Mouse (Mus musculus): ENCODE data around the gene Ctsg. TPM values are rescaled to one million over a fixed set of nuclear protein-coding genes. Genes with fewer than 3 reads are reported as not detected.
"Not testable (repeated sequence)": the region's sequence is repeated elsewhere in the genome, so short reads cannot be mapped to it uniquely, and the experiment has no call there.

Ctsg gene
- polyA plus RNA-seq, 1 experiment from 2014 or later, result 34.2 TPM

DNA sequence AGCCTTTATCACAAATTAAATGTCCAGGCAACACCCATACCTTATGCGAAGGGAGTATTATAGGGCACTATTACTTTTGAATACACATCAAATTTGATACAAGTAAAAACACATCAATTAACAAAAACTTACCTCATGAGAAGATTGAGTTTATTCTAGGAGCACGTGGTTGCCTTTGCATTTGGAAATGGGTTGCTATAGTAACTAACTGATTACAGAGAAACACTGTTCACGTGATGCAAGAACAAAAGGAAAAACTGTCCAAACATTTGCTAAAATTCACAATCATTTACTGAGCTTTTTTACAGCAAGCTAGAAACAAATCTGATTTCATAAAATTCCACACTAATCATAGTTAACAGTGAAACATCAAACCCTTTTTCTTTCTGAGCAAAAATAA is 1.1 kb upstream of the Ctsg start:
- no peaks in the 10 kb centered on the region for H3K4me1 ChIP-seq (ENCODE audit: control insufficient read depth, low read depth, low read length)
- ATAC-seq (ENCODE audit: low read depth), result no peak
- 45% methylated on average over 3 of the region's 3 CpGs for WGBS (ENCODE audit: insufficient replicate concordance)

DNA sequence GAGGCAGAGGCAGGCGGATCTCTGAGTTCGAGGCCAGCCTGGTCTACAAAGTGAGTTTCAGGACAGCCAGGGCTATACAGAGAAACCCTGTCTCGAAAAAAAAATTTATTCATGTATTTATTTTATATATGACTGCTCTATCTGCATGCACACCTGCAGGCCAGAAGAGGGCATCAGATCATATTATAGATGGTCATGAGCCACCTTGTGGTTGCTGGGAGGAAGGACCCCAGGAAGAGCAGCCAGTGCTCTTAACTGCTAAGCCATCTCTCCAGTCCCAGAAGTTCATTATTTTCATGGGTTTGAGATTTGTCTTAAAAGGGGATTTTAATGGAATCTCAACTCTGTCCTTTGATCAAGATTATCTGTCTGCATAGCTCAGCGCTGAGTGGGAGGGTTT is 3.4 kb downstream of the Ctsg start:
- Histone ChIP-seq H3K27ac (ENCODE audit: low read length) (no peak overlapping the region), H3K4me1 (ENCODE audit: control insufficient read depth, low read depth, low read length) (no peaks in the 10 kb centered on the region), H3K9ac (ENCODE audit: low read depth, low read length) (no peak overlapping the region), H3K4me3 (ENCODE audit: low read depth, low read length) (no peak overlapping the region), H3K4me2 (ENCODE audit: low read depth, low read length) (no peak overlapping the region), H3K36me3 (ENCODE audit: control insufficient read depth, insufficient read depth) (no peaks in the 10 kb centered on the region), H3K27me3 (ENCODE audit: control insufficient read depth, insufficient read depth, low read depth, low read length) (no peaks in the 10 kb centered on the region), H3K9me3 (replicated peaks; ENCODE audit: control insufficient read depth, low read length) (no peaks in the 10 kb centered on the region)
- no peak for ATAC-seq (ENCODE audit: low read depth)
- 47% methylated on average over 3 of the region's 4 CpGs for WGBS (ENCODE audit: insufficient replicate concordance)

More for the DNA sequence above, 1.1 kb upstream of the Ctsg start:
- H3K27ac ChIP-seq (ENCODE audit: low read length), result no peak overlapping the region
- no peaks in the 10 kb centered on the region for H3K27me3 ChIP-seq (ENCODE audit: control insufficient read depth, insufficient read depth, low read depth, low read length)
- H3K36me3 ChIP-seq (ENCODE audit: control insufficient read depth, insufficient read depth), result no peaks in the 10 kb centered on the region
- no peaks in the 10 kb centered on the region for H3K9me3 ChIP-seq (replicated peaks; ENCODE audit: control insufficient read depth, low read length)
- H3K9ac ChIP-seq (ENCODE audit: low read depth, low read length), result no peak overlapping the region
- H3K4me2 ChIP-seq (ENCODE audit: low read depth, low read length), result no peak overlapping the region
- H3K4me3 ChIP-seq (ENCODE audit: low read depth, low read length), result no peak overlapping the region

DNA sequence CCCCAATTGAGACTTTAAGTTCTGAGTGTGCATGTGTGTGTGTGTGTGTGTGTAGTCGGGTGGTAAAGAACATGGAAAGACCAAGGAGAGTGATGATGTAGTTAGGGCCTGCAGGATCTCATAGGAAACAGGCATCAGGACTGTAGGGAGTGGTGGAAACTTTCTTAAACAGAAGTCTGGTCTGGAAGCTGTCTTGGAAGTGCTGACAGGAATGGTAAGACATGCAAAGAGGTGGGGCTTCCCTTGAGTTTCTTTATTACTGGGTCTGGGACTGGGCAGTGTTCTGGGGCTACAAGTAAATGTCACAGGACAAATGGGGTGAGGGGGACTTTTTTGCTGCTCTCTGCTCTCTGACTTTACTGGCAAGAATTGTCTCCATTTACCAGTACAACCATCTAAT is 4.8 kb downstream of the Ctsg start:
- Histone ChIP-seq H3K4me3 (ENCODE audit: low read depth, low read length) (no peak overlapping the region), H3K4me1 (ENCODE audit: control insufficient read depth, low read depth, low read length) (no peaks in the 10 kb centered on the region), H3K27me3 (ENCODE audit: control insufficient read depth, insufficient read depth, low read depth, low read length) (no peaks in the 10 kb centered on the region), H3K27ac (ENCODE audit: low read length) (no peak overlapping the region), H3K4me2 (ENCODE audit: low read depth, low read length) (no peak overlapping the region), H3K9ac (ENCODE audit: low read depth, low read length) (no peak overlapping the region), H3K9me3 (replicated peaks; ENCODE audit: control insufficient read depth, low read length) (no peaks in the 10 kb centered on the region), H3K36me3 (ENCODE audit: control insufficient read depth, insufficient read depth) (no peaks in the 10 kb centered on the region)
- 53% methylated on average over 1 of the region's 1 CpGs for WGBS (ENCODE audit: insufficient replicate concordance)
- ATAC-seq (ENCODE audit: low read depth), result no peak

DNA sequence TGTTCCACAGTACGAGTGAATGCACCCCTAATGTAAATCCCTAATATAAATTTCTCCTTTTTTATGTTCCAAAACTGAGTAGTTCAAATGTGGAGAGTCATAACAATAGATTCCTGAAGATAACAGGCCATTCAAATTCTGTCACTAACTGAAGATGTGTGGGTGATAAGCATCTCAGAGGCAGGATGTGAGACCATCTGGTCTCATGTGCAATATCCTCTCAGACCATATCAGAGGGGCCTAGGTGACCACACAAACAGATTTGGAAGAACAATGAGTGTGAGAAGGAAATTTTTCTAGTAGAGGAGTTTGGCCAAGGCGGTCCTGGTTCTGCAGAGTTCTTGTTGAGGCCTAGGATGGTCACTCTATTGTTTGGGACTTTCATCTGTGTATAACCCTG is 9.0 kb downstream of the Ctsg start:
- Histone ChIP-seq H3K4me2 (ENCODE audit: low read depth, low read length) (no peak overlapping the region), H3K9ac (ENCODE audit: low read depth, low read length) (no peak overlapping the region), H3K4me1 (ENCODE audit: control insufficient read depth, low read depth, low read length) (no peaks in the 10 kb centered on the region), H3K27me3 (ENCODE audit: control insufficient read depth, insufficient read depth, low read depth, low read length) (no peaks in the 10 kb centered on the region), H3K27ac (ENCODE audit: low read length) (no peak overlapping the region), H3K4me3 (ENCODE audit: low read depth, low read length) (no peak overlapping the region), H3K9me3 (replicated peaks; ENCODE audit: control insufficient read depth, low read length) (no peaks in the 10 kb centered on the region), H3K36me3 (ENCODE audit: control insufficient read depth, insufficient read depth) (no peaks in the 10 kb centered on the region)
- no peak for ATAC-seq (ENCODE audit: low read depth)
- 23% methylated on average over 2 of the region's 2 CpGs for WGBS (ENCODE audit: insufficient replicate concordance)

DNA sequence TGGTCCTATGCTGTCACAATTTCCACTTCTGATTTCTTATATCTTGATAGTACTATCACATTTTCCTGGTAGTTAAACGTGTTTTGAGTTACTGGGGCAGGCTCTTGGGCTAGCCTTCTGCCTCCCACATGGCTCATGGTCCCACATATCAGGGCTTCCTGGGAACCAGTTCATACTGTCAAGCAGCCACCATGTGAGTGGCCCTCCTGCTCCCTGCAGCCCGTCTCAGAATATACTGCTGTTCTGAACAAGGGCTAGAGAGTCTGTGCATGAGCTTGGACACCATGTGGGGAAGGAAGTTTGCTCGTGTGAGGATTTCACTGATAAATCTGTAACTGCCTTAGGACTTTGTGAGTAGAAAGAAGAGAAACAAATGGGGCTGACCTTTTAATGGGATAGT is 15.7 kb downstream of the Ctsg start:
- Histone ChIP-seq H3K9me3 (replicated peaks; ENCODE audit: control insufficient read depth, low read length) (no peaks in the 10 kb centered on the region), H3K4me3 (ENCODE audit: low read depth, low read length) (no peak overlapping the region), H3K9ac (ENCODE audit: low read depth, low read length) (no peak overlapping the region), H3K36me3 (ENCODE audit: control insufficient read depth, insufficient read depth) (no peaks in the 10 kb centered on the region), H3K4me2 (ENCODE audit: low read depth, low read length) (no peak overlapping the region), H3K4me1 (ENCODE audit: control insufficient read depth, low read depth, low read length) (no peaks in the 10 kb centered on the region), H3K27me3 (ENCODE audit: control insufficient read depth, insufficient read depth, low read depth, low read length) (no peaks in the 10 kb centered on the region), H3K27ac (ENCODE audit: low read length) (no peak overlapping the region)
- WGBS (ENCODE audit: insufficient replicate concordance), result 31% methylated on average over 3 of the region's 3 CpGs
- no peak for ATAC-seq (ENCODE audit: low read depth)

DNA sequence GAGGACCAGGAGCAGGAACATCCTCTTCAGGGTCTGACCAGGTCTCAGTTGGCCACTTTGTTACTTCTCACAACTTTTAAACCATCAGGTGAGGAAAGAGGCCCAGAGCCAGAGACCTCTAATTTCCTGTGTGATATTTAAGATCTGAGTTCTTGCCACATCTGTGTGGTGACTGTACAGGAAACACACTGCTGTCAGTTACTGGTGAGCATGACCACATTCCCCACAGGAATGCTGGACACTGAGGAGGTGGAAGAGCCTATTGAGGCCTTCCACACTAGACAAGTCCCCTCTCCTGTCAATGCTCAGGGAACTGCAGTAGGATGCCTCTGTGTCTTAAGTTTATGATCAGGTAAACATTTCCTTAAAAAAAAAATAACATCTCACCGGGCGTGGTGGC is 17.2 kb downstream of the Ctsg start, which contains the start of gene Mcpt8:
Gene Mcpt8, minus strand, starts transcription at position 107 of the 400 bp plus-strand sequence.
- Histone ChIP-seq H3K36me3 (ENCODE audit: control insufficient read depth, insufficient read depth) (no peaks in the 10 kb centered on the region), H3K27me3 (ENCODE audit: control insufficient read depth, insufficient read depth, low read depth, low read length) (no peaks in the 10 kb centered on the region), H3K9me3 (replicated peaks; ENCODE audit: control insufficient read depth, low read length) (no peaks in the 10 kb centered on the region), H3K9ac (ENCODE audit: low read depth, low read length) (no peak within 1 kb of the TSS), H3K27ac (ENCODE audit: low read length) (no peak within 1 kb of the TSS), H3K4me2 (ENCODE audit: low read depth, low read length) (no peak within 1 kb of the TSS), H3K4me3 (ENCODE audit: low read depth, low read length) (no peak within 1 kb of the TSS), H3K4me1 (ENCODE audit: control insufficient read depth, low read depth, low read length) (no peaks in the 10 kb centered on the region)
- WGBS (ENCODE audit: insufficient replicate concordance), result 92% methylated on average over 2 of the region's 2 CpGs
- no peak for ATAC-seq (ENCODE audit: low read depth)

DNA sequence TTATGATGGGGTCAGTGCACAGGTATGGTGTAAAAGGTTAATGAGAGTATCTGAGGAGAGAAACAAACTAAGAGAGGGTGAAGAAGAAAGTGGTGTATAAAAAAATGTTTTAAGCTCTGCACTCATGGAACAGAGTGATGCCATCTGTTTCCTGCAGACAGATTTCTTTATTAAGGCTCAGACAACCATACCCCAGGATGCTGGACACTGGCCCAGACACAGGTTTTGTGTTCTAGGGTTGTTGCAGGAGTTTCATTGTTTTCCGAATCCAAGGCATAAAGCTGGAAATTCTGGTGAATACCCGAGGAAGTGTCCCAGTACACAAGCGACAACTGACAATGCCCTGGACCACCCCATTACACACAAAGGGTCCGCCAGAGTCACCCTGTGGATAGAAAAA is 20.4 kb downstream of the Ctsg start:
- no peaks in the 10 kb centered on the region for H3K9me3 ChIP-seq (replicated peaks; ENCODE audit: control insufficient read depth, low read length)

DNA sequence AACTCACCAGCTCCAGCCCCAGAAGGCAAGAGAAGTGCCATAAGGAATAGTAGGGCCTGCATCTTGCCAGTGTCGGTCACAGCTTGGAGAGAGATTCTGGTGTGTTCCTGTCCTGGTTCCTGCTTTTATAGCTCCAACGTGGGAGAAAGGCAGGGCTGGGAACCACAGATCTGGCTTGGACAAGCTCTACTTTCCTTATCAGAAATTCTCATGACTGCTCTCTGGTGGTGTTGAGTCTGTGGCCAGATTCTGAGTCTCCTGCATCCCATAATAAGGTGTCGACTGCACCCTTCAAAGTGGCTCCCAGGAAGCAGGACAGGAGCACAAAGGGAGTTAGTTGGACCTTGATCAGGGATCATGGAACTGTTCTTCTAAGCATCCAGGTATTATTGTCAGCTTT is 40.2 kb downstream of the Ctsg start, which contains the start of gene Mcpt4:
Gene Mcpt4, minus strand, starts transcription at position 101 of the 400 bp plus-strand sequence.
- not testable (repeated sequence) for H3K4me3 ChIP-seq (ENCODE audit: low read depth, low read length); H3K36me3 ChIP-seq (ENCODE audit: control insufficient read depth, insufficient read depth); ATAC-seq (ENCODE audit: low read depth); H3K27me3 ChIP-seq (ENCODE audit: control insufficient read depth, insufficient read depth, low read depth, low read length); H3K9ac ChIP-seq (ENCODE audit: low read depth, low read length); H3K9me3 ChIP-seq (replicated peaks; ENCODE audit: control insufficient read depth, low read length); H3K4me2 ChIP-seq (ENCODE audit: low read depth, low read length); H3K4me1 ChIP-seq (ENCODE audit: control insufficient read depth, low read depth, low read length); H3K27ac ChIP-seq (ENCODE audit: low read length)
- WGBS (ENCODE audit: insufficient replicate concordance), result 46% methylated on average over 3 of the region's 3 CpGs

More for the DNA sequence above, 20.4 kb downstream of the Ctsg start:
- no peaks in the 10 kb centered on the region for H3K27me3 ChIP-seq (ENCODE audit: control insufficient read depth, insufficient read depth, low read depth, low read length)
- ATAC-seq (ENCODE audit: low read depth), result no peak
- H3K4me2 ChIP-seq (ENCODE audit: low read depth, low read length), result no peak overlapping the region
- H3K4me3 ChIP-seq (ENCODE audit: low read depth, low read length), result no peak overlapping the region
- H3K4me1 ChIP-seq (ENCODE audit: control insufficient read depth, low read depth, low read length), result no peaks in the 10 kb centered on the region
- no peaks in the 10 kb centered on the region for H3K36me3 ChIP-seq (ENCODE audit: control insufficient read depth, insufficient read depth)
- no peak overlapping the region for H3K9ac ChIP-seq (ENCODE audit: low read depth, low read length)
- 55% methylated on average over 4 of the region's 4 CpGs for WGBS (ENCODE audit: insufficient replicate concordance)
- H3K27ac ChIP-seq (ENCODE audit: low read length), result no peak overlapping the region

DNA sequence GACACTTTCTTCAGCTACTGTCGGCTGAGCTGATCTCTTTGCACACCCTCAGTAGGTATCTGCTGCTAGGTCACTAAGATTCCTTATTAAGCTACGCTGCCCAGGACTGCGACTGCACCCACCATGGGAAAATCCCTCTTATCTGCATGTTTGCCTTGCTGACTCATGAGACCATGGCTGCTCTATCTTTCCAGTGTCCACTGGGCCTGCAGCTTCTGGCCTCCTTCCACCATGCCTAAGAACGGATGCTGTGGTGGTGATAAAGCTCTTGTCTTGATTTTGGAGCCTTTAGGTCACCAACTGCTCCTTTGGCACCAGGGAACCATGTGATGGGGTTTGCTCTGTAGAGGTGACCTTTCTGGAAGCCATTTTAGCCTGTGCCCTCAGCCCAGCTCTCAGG is 44.7 kb downstream of the Ctsg start:
- ATAC-seq (ENCODE audit: low read depth), result no peak
- 31% methylated on average over 4 of the region's 4 CpGs for WGBS (ENCODE audit: insufficient replicate concordance)
- H3K36me3 ChIP-seq (ENCODE audit: control insufficient read depth, insufficient read depth), result no peaks in the 10 kb centered on the region
- H3K27ac ChIP-seq (ENCODE audit: low read length), result no peak overlapping the region
- no peak overlapping the region for H3K9ac ChIP-seq (ENCODE audit: low read depth, low read length)
- H3K9me3 ChIP-seq (replicated peaks; ENCODE audit: control insufficient read depth, low read length), result no peaks in the 10 kb centered on the region
- H3K27me3 ChIP-seq (ENCODE audit: control insufficient read depth, insufficient read depth, low read depth, low read length), result no peaks in the 10 kb centered on the region
- H3K4me2 ChIP-seq (ENCODE audit: low read depth, low read length), result no peak overlapping the region
- H3K4me1 ChIP-seq (ENCODE audit: control insufficient read depth, low read depth, low read length), result no peaks in the 10 kb centered on the region
- no peak overlapping the region for H3K4me3 ChIP-seq (ENCODE audit: low read depth, low read length)

Data from liver, embryonic 16.5 days (tissue).